Mouse (Mus musculus) spleen, postnatal 36 days (tissue): ENCODE measurements around the gene Hsp90ab1.

Experiments
- DNase-seq, 2 experiments: peaks; one replicate each; pipeline ENCODE4 v3.0.0; 2022; ENCODE audit warnings: low spot score in 2 of 2, mixed read lengths in 1 of 2

Hsp90ab1 gene

GRCm38 (mm10) chr17:45596631-45597396, 23.7 kb upstream of the Hsp90ab1 start:
- peak; percentile 61 to 62 for DNase-seq

GRCm38 (mm10) chr17:45595736-45596390, 22.8 kb upstream of the Hsp90ab1 start:
- no peak for DNase-seq

GRCm38 (mm10) chr17:45594881-45595735, 22.0 kb upstream of the Hsp90ab1 start:
- DNase-seq = peak; percentile 76 to 79

- DNase-seq = no peak
Measured at GRCm38 (mm10) chr17:45594195-45594594, 21.1 kb upstream of the Hsp90ab1 start.

GRCm38 (mm10) chr17:45593479-45593878, 20.4 kb upstream of the Hsp90ab1 start:
- peak; percentile 59 to 67 for DNase-seq

GRCm38 (mm10) chr17:45592606-45593431, 19.7 kb upstream of the Hsp90ab1 start:
- no peak for DNase-seq

- no peak for DNase-seq
Measured at GRCm38 (mm10) chr17:45591701-45592605, 18.9 kb upstream of the Hsp90ab1 start.

- no peak for DNase-seq
Measured at GRCm38 (mm10) chr17:45590410-45590809, 17.3 kb upstream of the Hsp90ab1 start.

- DNase-seq = no peak
Measured at GRCm38 (mm10) chr17:45589844-45590243, 16.8 kb upstream of the Hsp90ab1 start.

GRCm38 (mm10) chr17:45589236-45589635, 16.2 kb upstream of the Hsp90ab1 start:
- DNase-seq = no peak

- DNase-seq = no peak
Measured at GRCm38 (mm10) chr17:45588370-45588769, 15.3 kb upstream of the Hsp90ab1 start.

GRCm38 (mm10) chr17:45586449-45586837, 13.4 kb upstream of the Hsp90ab1 start:
- no peak for DNase-seq

- DNase-seq = no peak
Measured at GRCm38 (mm10) chr17:45585725-45586448, 12.8 kb upstream of the Hsp90ab1 start.

- DNase-seq = peak; percentile 51 to 66
Measured at GRCm38 (mm10) chr17:45584939-45585678, 12.0 kb upstream of the Hsp90ab1 start.

- no peak for DNase-seq
Measured at GRCm38 (mm10) chr17:45584096-45584896, 11.2 kb upstream of the Hsp90ab1 start.

- peak; percentile 40 to 49 for DNase-seq
Measured at GRCm38 (mm10) chr17:45582715-45583355, 9.8 kb upstream of the Hsp90ab1 start.

- peak in 1 of 2 experiments; percentile 42 for DNase-seq
Measured at GRCm38 (mm10) chr17:45582188-45582587, 9.1 kb upstream of the Hsp90ab1 start.
